Mouse (Mus musculus): ENCODE results near the gene Mtm1.
"Not testable (repeated sequence)": the region's sequence is repeated elsewhere in the genome, so short reads cannot be mapped to it uniquely, and the experiment has no call there.

Mtm1 gene

DNA sequence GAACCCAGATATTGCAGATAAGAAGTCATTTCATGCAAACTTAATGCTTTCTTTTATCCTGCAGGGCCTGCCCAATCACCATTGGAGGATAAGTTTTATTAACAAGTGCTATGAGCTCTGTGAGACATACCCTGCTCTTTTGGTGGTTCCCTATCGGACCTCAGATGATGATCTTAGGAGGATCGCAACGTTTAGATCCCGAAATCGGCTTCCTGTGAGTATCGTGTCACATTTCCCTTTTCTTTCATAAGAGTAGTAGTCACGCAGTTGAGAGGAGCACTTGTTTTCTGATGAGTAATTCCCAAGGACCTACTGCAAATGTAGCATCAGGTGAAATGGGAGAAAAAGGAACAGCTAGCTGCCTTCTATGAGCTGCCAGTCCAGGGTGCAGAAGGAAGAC is 76.5 kb downstream of the Mtm1 start:
- DNase-seq (ENCODE audit: low read depth) = no peak

DNA sequence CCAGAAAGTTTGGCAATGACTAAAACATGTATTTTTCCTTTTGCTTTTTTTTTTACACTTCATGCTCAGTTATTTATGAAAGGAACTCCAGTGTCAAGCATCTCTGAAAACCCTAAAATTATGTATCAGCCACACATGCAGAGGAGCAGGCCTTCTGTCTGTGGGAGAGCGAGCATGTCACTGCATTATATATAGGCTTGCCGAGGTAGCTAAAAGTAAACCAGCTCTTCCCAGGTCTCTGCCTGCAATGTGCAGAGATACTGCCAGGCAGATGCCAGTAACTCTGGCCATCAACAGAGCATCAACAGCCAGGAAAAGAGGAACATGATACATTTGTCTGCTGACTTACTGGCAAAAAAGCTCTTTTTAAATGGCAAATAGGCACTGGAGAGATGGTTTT is 83.6 kb downstream of the Mtm1 start:
- DNase-seq (ENCODE audit: low read depth) = no peak

DNA sequence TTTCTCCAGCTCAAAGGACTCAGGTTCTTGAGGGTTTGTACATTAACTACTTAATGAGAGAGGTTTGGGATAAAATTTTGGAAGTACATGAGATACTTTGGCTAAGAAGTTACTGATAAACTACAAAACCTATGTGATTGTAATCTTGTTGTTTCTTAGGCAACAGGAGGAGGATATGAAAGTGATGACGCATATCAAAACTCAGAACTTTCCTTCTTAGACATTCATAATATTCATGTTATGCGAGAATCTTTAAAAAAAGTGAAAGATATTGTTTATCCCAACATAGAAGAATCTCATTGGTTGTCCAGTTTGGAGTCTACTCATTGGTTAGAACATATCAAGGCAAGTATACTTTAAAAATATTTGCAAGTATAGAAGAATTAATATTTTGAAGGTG is 85.4 kb downstream of the Mtm1 start:
- no peak for DNase-seq (ENCODE audit: low read depth)

- DNase-seq (ENCODE audit: low read depth) = no peak
Measured at GRCm38 (mm10) chrX:71302148-71302547, 91.6 kb downstream of the Mtm1 start.

DNA sequence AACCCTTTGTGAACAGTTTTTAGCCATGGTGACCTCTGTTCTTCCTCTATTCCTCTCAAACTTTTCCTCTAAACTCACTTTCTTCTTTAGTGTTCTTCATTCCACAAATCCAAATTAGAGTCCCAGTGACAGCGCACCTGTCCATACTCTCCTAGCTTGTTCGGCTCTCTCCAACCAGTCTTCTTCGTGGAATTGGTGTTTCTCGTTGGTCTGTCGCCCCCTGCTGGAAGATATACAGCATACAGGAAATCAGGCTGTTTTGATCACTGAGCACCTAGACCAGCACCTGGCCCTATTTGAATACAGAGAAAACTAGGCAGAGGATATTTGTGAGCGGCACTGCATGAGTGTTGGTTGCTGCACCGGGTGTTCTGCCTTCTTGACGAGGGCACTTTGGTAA is 100.7 kb downstream of the Mtm1 start:
- peak; percentile 53 for DNase-seq (ENCODE audit: low read depth)

GRCm38 (mm10) chrX:71314380-71314779 is 103.8 kb downstream of the Mtm1 start:
- no peak for DNase-seq (ENCODE audit: low read depth)

GRCm38 (mm10) chrX:71352033-71352432 is 141.5 kb downstream of the Mtm1 start:
- peak; percentile 38 for DNase-seq (ENCODE audit: low read depth)

DNA sequence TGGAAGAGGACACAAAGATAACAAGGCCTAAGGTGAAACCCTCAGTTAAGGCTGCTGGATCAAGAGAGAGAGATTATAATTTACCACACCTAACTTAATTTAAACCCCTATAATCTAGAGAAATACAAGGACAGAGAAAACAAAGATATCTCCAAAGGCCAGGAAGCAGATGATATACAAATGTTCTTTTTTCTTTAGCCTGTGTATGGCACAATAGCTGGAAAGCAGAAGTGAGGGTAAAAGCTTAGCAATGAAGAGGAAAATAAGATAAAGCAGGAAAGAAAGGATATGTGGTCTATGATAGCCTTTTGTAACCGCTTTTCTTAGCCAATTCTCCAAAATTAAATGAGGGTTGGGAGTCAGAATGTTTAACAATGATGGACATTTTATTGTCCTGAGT is 144.8 kb downstream of the Mtm1 start:
- DNase-seq (ENCODE audit: low read depth) = no peak

DNA sequence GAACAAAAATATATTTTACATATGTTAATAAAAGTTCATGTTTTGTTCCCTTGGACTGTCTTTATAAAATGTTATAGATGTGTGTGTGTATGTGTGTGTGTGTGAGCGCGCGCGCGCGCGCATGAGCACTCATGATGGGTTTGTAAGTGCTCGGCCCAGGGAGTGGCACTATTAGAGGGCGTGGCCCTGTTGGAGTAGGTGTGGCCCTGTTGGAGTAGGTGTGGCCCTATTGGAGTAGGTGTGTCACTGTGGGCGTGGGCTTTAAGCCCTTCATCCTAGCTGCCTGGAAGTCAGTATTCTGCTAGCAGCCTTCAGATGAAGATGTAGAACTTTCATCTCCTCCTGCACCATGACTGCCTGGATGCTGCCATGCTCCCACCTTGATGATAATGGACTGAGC is 151.2 kb downstream of the Mtm1 start:
- DNase-seq (ENCODE audit: low read depth) = not testable (repeated sequence)

- DNase-seq (ENCODE audit: low read depth) = no peak
Measured at GRCm38 (mm10) chrX:71364062-71364461, 153.5 kb downstream of the Mtm1 start.

GRCm38 (mm10) chrX:71364554-71364991 is 154.0 kb downstream of the Mtm1 start, which contains the start of gene Mtmr1:
Gene Mtmr1, plus strand, starts transcription at chrX:71364760.
- DNase-seq (ENCODE audit: low read depth) = peak; percentile 86

DNA sequence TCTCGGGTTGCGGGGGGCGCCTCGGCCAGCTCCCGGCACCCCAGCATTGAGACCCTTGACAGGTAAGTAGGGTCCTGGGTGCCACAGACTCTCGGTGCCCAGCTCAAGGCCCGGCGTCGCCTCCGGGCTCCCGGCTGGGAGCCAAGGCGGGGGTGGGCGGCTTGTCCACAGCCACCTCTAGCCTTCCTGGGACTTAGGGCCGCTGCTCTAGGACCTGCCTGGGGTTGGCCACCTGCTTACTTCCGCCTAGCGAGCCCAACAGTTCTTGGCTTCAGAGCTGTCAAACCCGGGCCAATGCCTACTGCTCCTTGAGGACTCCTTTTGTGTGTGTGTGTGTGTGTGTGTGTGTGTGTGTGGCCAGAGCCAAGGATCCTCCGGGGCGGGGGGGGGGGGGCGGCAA is 154.4 kb downstream of the Mtm1 start:
- DNase-seq (ENCODE audit: low read depth) = peak; percentile 37
